Mouse (Mus musculus): ENCODE measurements around the gene Olfr853.

The Olfr853 gene

GRCm38 (mm10) chr9:19540976-19541375 lies at the start of gene Olfr853:
TSS of gene Olfr853 (minus strand) at chr9:19541076.
- DNase-seq (ENCODE audit: low spot score) = no peak

- no peak for DNase-seq (ENCODE audit: low spot score)
These were observed 41.4 kb upstream of the Olfr853 start, which contains the start of gene Olfr855 for GRCm38 (mm10) chr9:19582317-19582716. TSS of gene Olfr855 (plus strand) at chr9:19582617.

GRCm38 (mm10) chr9:19567282-19567681 lies 26.4 kb upstream of the Olfr853 start, which contains the start of gene Olfr854:
TSS of gene Olfr854 (minus strand) at chr9:19567382.
- DNase-seq (ENCODE audit: low spot score) = no peak

- no peak for DNase-seq (ENCODE audit: low spot score)
These were observed 47.9 kb downstream of the Olfr853 start, which contains the start of gene Olfr851 for GRCm38 (mm10) chr9:19492995-19493394. TSS of gene Olfr851 (plus strand) at chr9:19493295.
